Mouse (Mus musculus): ENCODE results near the gene Nos2. TPM values are rescaled to one million over a fixed set of nuclear protein-coding genes. Genes with fewer than 3 reads are reported as not detected.

The Nos2 gene
- polyA plus RNA-seq (2012; fragmentation: generic; extraction: Trizol): 0.38 TPM

- Histone ChIP-seq H3K4me2 (ENCODE audit: low read depth) (peak within 1 kb of the TSS; percentile 58), H3ac (ENCODE audit: control insufficient read depth, insufficient read length) (no peak within 1 kb of the TSS), H3K36me3 (ENCODE audit: control insufficient read depth, insufficient read depth) (no peaks in the 10 kb centered on the region), H3K27me3 (ENCODE audit: control insufficient read depth, insufficient read depth, insufficient read length) (peaks cover 19% of the 10 kb centered on the region), H3K4me3 (no peak within 1 kb of the TSS), H3K79me2 (ENCODE audit: control insufficient read depth, insufficient read depth) (no peaks in the 10 kb centered on the region)
- TF ChIP-seq E2F4 (IDR thresholded peaks at IDR 0.05; ENCODE audit: insufficient read depth): no peak
- TF ChIP-seq TCF12 (IDR thresholded peaks at IDR 0.05; ENCODE audit: insufficient read depth, poor library complexity, severe bottlenecking): no peak
- peak in 2 of 3 experiments; percentile 25 to 60 for TF ChIP-seq MYOD1 (IDR thresholded peaks at IDR 0.05; ENCODE audit: control insufficient read depth in 1 of 3, insufficient read length in 2 of 3, low read depth in 2 of 3)
- TF ChIP-seq SRF (IDR thresholded peaks at IDR 0.05; ENCODE audit: control insufficient read depth, insufficient read length, low read depth): no peak
- peak; percentile 58; the same call in 1 of the 2 replicates for TF ChIP-seq CEBPB (IDR thresholded peaks at IDR 0.05; ENCODE audit: insufficient read depth, poor library complexity, severe bottlenecking)
- no peak for TF ChIP-seq MAX (IDR thresholded peaks at IDR 0.05; ENCODE audit: low read depth)
- TF ChIP-seq POLR2AphosphoS2 (IDR thresholded peaks at IDR 0.05; ENCODE audit: insufficient read length, low read depth): no peak
- no peak for TF ChIP-seq REST (IDR thresholded peaks at IDR 0.05; ENCODE audit: insufficient read depth, insufficient read length)
- TF ChIP-seq MYOG (IDR thresholded peaks at IDR 0.05; ENCODE audit: control insufficient read depth in 1 of 3, insufficient read depth in 1 of 3, insufficient read length in 2 of 3, low read depth in 2 of 3): peak in 2 of 3 experiments; percentile 52 to 65
- no peak for TF ChIP-seq TCF3 (IDR thresholded peaks at IDR 0.05; ENCODE audit: insufficient read length, low read depth)
- TF ChIP-seq POLR2A (IDR thresholded peaks at IDR 0.05; ENCODE audit: insufficient read length, low read depth): peak; percentile 30
- TF ChIP-seq USF1 (IDR thresholded peaks at IDR 0.05; ENCODE audit: low read depth): no peak
These were observed at the start of gene Nos2 for GRCm38 (mm10) chr11:78920411-78920939. Nos2 (plus strand) TSS chr11:78920787.

- no peaks in the 10 kb centered on the region for H3K36me3 ChIP-seq (ENCODE audit: control insufficient read depth, insufficient read depth)
- H3K79me2 ChIP-seq (ENCODE audit: control insufficient read depth, insufficient read depth): no peaks in the 10 kb centered on the region
- no peak overlapping the region for H3K4me3 ChIP-seq
- H3ac ChIP-seq (ENCODE audit: control insufficient read depth, insufficient read length): no peak overlapping the region
- TF ChIP-seq USF1 (IDR thresholded peaks at IDR 0.05; ENCODE audit: low read depth) (no peak), POLR2A (IDR thresholded peaks at IDR 0.05; ENCODE audit: insufficient read length, low read depth) (no peak), MYOG (IDR thresholded peaks at IDR 0.05; ENCODE audit: control insufficient read depth in 1 of 3, insufficient read depth in 1 of 3, insufficient read length in 2 of 3, low read depth in 2 of 3) (no peak), TCF12 (IDR thresholded peaks at IDR 0.05; ENCODE audit: insufficient read depth, poor library complexity, severe bottlenecking) (no peak), MYOD1 (IDR thresholded peaks at IDR 0.05; ENCODE audit: control insufficient read depth in 1 of 3, insufficient read length in 2 of 3, low read depth in 2 of 3) (no peak), POLR2AphosphoS2 (IDR thresholded peaks at IDR 0.05; ENCODE audit: insufficient read length, low read depth) (no peak), MAX (IDR thresholded peaks at IDR 0.05; ENCODE audit: low read depth) (no peak), REST (IDR thresholded peaks at IDR 0.05; ENCODE audit: insufficient read depth, insufficient read length) (no peak), SRF (IDR thresholded peaks at IDR 0.05; ENCODE audit: control insufficient read depth, insufficient read length, low read depth) (no peak), E2F4 (IDR thresholded peaks at IDR 0.05; ENCODE audit: insufficient read depth) (no peak), TCF3 (IDR thresholded peaks at IDR 0.05; ENCODE audit: insufficient read length, low read depth) (no peak), CEBPB (IDR thresholded peaks at IDR 0.05; ENCODE audit: insufficient read depth, poor library complexity, severe bottlenecking) (no peak)
- no peaks in the 10 kb centered on the region for H3K27me3 ChIP-seq (ENCODE audit: control insufficient read depth, insufficient read depth, insufficient read length)
- no peak overlapping the region for H3K4me2 ChIP-seq (ENCODE audit: low read depth)
These were observed 49.7 kb upstream of the Nos2 start for GRCm38 (mm10) chr11:78870891-78871290.

GRCm38 (mm10) chr11:78872782-78873181, 47.8 kb upstream of the Nos2 start:
- no peak overlapping the region for H3K4me3 ChIP-seq
- no peak overlapping the region for H3ac ChIP-seq (ENCODE audit: control insufficient read depth, insufficient read length)
- TF ChIP-seq USF1 (IDR thresholded peaks at IDR 0.05; ENCODE audit: low read depth) (no peak), TCF12 (IDR thresholded peaks at IDR 0.05; ENCODE audit: insufficient read depth, poor library complexity, severe bottlenecking) (no peak), MYOD1 (IDR thresholded peaks at IDR 0.05; ENCODE audit: control insufficient read depth in 1 of 3, insufficient read length in 2 of 3, low read depth in 2 of 3) (no peak), CEBPB (IDR thresholded peaks at IDR 0.05; ENCODE audit: insufficient read depth, poor library complexity, severe bottlenecking) (no peak), POLR2A (IDR thresholded peaks at IDR 0.05; ENCODE audit: insufficient read length, low read depth) (no peak), POLR2AphosphoS2 (IDR thresholded peaks at IDR 0.05; ENCODE audit: insufficient read length, low read depth) (no peak)
- H3K27me3 ChIP-seq (ENCODE audit: control insufficient read depth, insufficient read depth, insufficient read length): no peaks in the 10 kb centered on the region
- H3K79me2 ChIP-seq (ENCODE audit: control insufficient read depth, insufficient read depth): no peaks in the 10 kb centered on the region
- no peaks in the 10 kb centered on the region for H3K36me3 ChIP-seq (ENCODE audit: control insufficient read depth, insufficient read depth)
- no peak overlapping the region for H3K4me2 ChIP-seq (ENCODE audit: low read depth)

- Histone ChIP-seq H3K4me3 (no peak overlapping the region), H3K79me2 (ENCODE audit: control insufficient read depth, insufficient read depth) (no peaks in the 10 kb centered on the region), H3K4me2 (ENCODE audit: low read depth) (no peak overlapping the region), H3K36me3 (ENCODE audit: control insufficient read depth, insufficient read depth) (no peaks in the 10 kb centered on the region), H3ac (ENCODE audit: control insufficient read depth, insufficient read length) (no peak overlapping the region), H3K27me3 (ENCODE audit: control insufficient read depth, insufficient read depth, insufficient read length) (no peaks in the 10 kb centered on the region)
- no peak for TF ChIP-seq POLR2AphosphoS2 (IDR thresholded peaks at IDR 0.05; ENCODE audit: insufficient read length, low read depth)
These were observed 40.9 kb upstream of the Nos2 start for GRCm38 (mm10) chr11:78879727-78880126.

GRCm38 (mm10) chr11:78886693-78887092, 33.9 kb upstream of the Nos2 start:
- H3K79me2 ChIP-seq (ENCODE audit: control insufficient read depth, insufficient read depth): no peaks in the 10 kb centered on the region
- H3K4me2 ChIP-seq (ENCODE audit: low read depth): no peak overlapping the region
- TF ChIP-seq TCF3 (IDR thresholded peaks at IDR 0.05; ENCODE audit: insufficient read length, low read depth) (no peak), USF1 (IDR thresholded peaks at IDR 0.05; ENCODE audit: low read depth) (no peak), CEBPB (IDR thresholded peaks at IDR 0.05; ENCODE audit: insufficient read depth, poor library complexity, severe bottlenecking) (no peak), E2F4 (IDR thresholded peaks at IDR 0.05; ENCODE audit: insufficient read depth) (no peak), SRF (IDR thresholded peaks at IDR 0.05; ENCODE audit: control insufficient read depth, insufficient read length, low read depth) (no peak), MYOG (IDR thresholded peaks at IDR 0.05; ENCODE audit: control insufficient read depth in 1 of 3, insufficient read depth in 1 of 3, insufficient read length in 2 of 3, low read depth in 2 of 3) (no peak), REST (IDR thresholded peaks at IDR 0.05; ENCODE audit: insufficient read depth, insufficient read length) (no peak), MYOD1 (IDR thresholded peaks at IDR 0.05; ENCODE audit: control insufficient read depth in 1 of 3, insufficient read length in 2 of 3, low read depth in 2 of 3) (no peak), TCF12 (IDR thresholded peaks at IDR 0.05; ENCODE audit: insufficient read depth, poor library complexity, severe bottlenecking) (no peak), POLR2A (IDR thresholded peaks at IDR 0.05; ENCODE audit: insufficient read length, low read depth) (no peak), MAX (IDR thresholded peaks at IDR 0.05; ENCODE audit: low read depth) (no peak), POLR2AphosphoS2 (IDR thresholded peaks at IDR 0.05; ENCODE audit: insufficient read length, low read depth) (no peak)
- H3ac ChIP-seq (ENCODE audit: control insufficient read depth, insufficient read length): no peak overlapping the region
- peak overlapping the region; percentile 7 for H3K4me3 ChIP-seq
- H3K27me3 ChIP-seq (ENCODE audit: control insufficient read depth, insufficient read depth, insufficient read length): no peaks in the 10 kb centered on the region
- no peaks in the 10 kb centered on the region for H3K36me3 ChIP-seq (ENCODE audit: control insufficient read depth, insufficient read depth)
